Mouse (Mus musculus) heart, embryonic 13.5 days (tissue): ENCODE results near the gene Rtn4ip1. TPM values are rescaled to one million over a fixed set of nuclear protein-coding genes. Genes with fewer than 3 reads are reported as not detected.
"Not testable (repeated sequence)": the region's sequence is repeated elsewhere in the genome, so short reads cannot be mapped to it uniquely, and the experiment has no call there.

ENCODE experiments used
- ATAC-seq: fragments of 200-750 bp; cut with Nextera tagmentation; 2 replicates; pipeline ENCODE4 v1.8.0; 2017; ENCODE audit warnings: moderate TSS enrichment; ENCODE audit not compliant: insufficient number of reproducible peaks, low FRiP score, low TSS enrichment; ENCODE audit errors: extremely low read depth
- H3K27ac ChIP-seq: fragments of 300-500 bp; sonication (generic); replicated peaks from 2 replicates; pipeline ENCODE4 v1.5.1; 2015; ENCODE audit warnings: moderate library complexity, mild to moderate bottlenecking, inconsistent platforms
- H3K27me3 ChIP-seq: fragments of 300-500 bp; sonication (generic); replicated peaks from 2 replicates; pipeline ENCODE4 v1.6.1; 2015; ENCODE audit warnings: mild to moderate bottlenecking, inconsistent platforms
- H3K36me3 ChIP-seq: fragments of 300-500 bp; sonication (generic); 2 replicates; pipeline ENCODE4 v1.6.1; 2015; ENCODE audit warnings: mild to moderate bottlenecking, inconsistent platforms
- H3K4me1 ChIP-seq: fragments of 300-500 bp; sonication (generic); 2 replicates; pipeline ENCODE4 v1.6.1; 2015; ENCODE audit warnings: inconsistent platforms
- H3K4me2 ChIP-seq: fragments of 300-500 bp; sonication (generic); 2 replicates; pipeline ENCODE4 v1.6.1; 2015; ENCODE audit warnings: inconsistent platforms, mild to moderate bottlenecking, moderate library complexity
- H3K4me3 ChIP-seq: fragments of 300-500 bp; sonication (generic); 2 replicates; pipeline ENCODE4 v1.5.1; 2015; ENCODE audit warnings: moderate library complexity, mild to moderate bottlenecking, inconsistent platforms
- H3K9ac ChIP-seq: fragments of 300-500 bp; sonication (generic); 2 replicates; pipeline ENCODE4 v1.6.1; 2015; ENCODE audit warnings: inconsistent platforms, mild to moderate bottlenecking, moderate library complexity
- H3K9me3 ChIP-seq: fragments of 300-500 bp; sonication (generic); 2 replicates; pipeline ENCODE4 v1.6.1; 2016; ENCODE audit warnings: inconsistent platforms
- WGBS: fragments of 180-500 bp; shearing (Covaris S2); methylation state at CpG from one replicate; pipeline ENCODE4 v1.1.7; 2015; ENCODE audit warnings: mixed read lengths; 5-methylcytosine and 5-hydroxymethylcytosine counted together
- polyA plus RNA-seq: library from polyadenylated mRNA; unstranded; fragments of >200 nt; fragmentation: Nextera tagmentation; extraction: Ambion mirVana; gene quantifications from 2 replicates; pipeline ENCODE4 v1.2.1, GENCODE M21; 2015

Gene Rtn4ip1
- polyA plus RNA-seq, 1 experiment from 2014 or later: 22.9 TPM

- WGBS: 7% methylated on average over 30 of the region's 30 CpGs
- Histone ChIP-seq H3K36me3 (peaks cover 15% of the 10 kb centered on the region), H3K9me3 (no peaks in the 10 kb centered on the region), H3K4me1 (peaks cover 22% of the 10 kb centered on the region), H3K4me2 (peak overlapping the region; percentile 73), H3K4me3 (peak overlapping the region; percentile 80), H3K9ac (peak overlapping the region; percentile 86), H3K27ac (peak overlapping the region; percentile 88), H3K27me3 (no peaks in the 10 kb centered on the region)
- ATAC-seq: peak; percentile 22; the same call in 1 of the 2 replicates
These were observed 580 bp upstream of the Rtn4ip1 start for GRCm38 (mm10) chr10:43900883-43901570.

- whole genome bisulfite sequencing: 72% methylated on average over 1 of the region's 1 CpGs
- H3K27me3 ChIP-seq: no peaks in the 10 kb centered on the region
- H3K27ac ChIP-seq: no peak overlapping the region
- ATAC-seq: no peak
- H3K4me2 ChIP-seq: no peak overlapping the region
- H3K4me3 ChIP-seq: no peak overlapping the region
- H3K4me1 ChIP-seq: peaks cover 22% of the 10 kb centered on the region
- no peak overlapping the region for H3K9ac ChIP-seq
- H3K9me3 ChIP-seq: no peaks in the 10 kb centered on the region
- H3K36me3 ChIP-seq: no peaks in the 10 kb centered on the region
These were observed 3.0 kb downstream of the Rtn4ip1 start for GRCm38 (mm10) chr10:43904569-43904968.

GRCm38 (mm10) chr10:43910032-43910872 lies 8.6 kb downstream of the Rtn4ip1 start:
- ATAC-seq: no peak
- Histone ChIP-seq H3K4me2 (no peak overlapping the region), H3K27me3 (no peaks in the 10 kb centered on the region), H3K4me3 (no peak overlapping the region), H3K9ac (no peak overlapping the region), H3K36me3 (peaks cover 17% of the 10 kb centered on the region), H3K9me3 (no peaks in the 10 kb centered on the region), H3K27ac (no peak overlapping the region), H3K4me1 (no peaks in the 10 kb centered on the region)
- WGBS: 82% methylated on average over 12 of the region's 12 CpGs

- Histone ChIP-seq H3K36me3 (peaks cover 17% of the 10 kb centered on the region), H3K4me3 (no peak overlapping the region), H3K27ac (no peak overlapping the region), H3K27me3 (no peaks in the 10 kb centered on the region), H3K4me2 (no peak overlapping the region), H3K4me1 (no peaks in the 10 kb centered on the region), H3K9ac (no peak overlapping the region), H3K9me3 (no peaks in the 10 kb centered on the region)
- WGBS: 86% methylated on average over 8 of the region's 8 CpGs
- no peak for ATAC-seq
These were observed 9.2 kb downstream of the Rtn4ip1 start for GRCm38 (mm10) chr10:43910873-43911142.

GRCm38 (mm10) chr10:43912236-43912635 lies 10.6 kb downstream of the Rtn4ip1 start:
- no peak overlapping the region for H3K9ac ChIP-seq
- H3K36me3 ChIP-seq: peaks cover 17% of the 10 kb centered on the region
- no peak for ATAC-seq
- no peak overlapping the region for H3K4me2 ChIP-seq
- 77% methylated on average over 3 of the region's 3 CpGs for WGBS
- no peak overlapping the region for H3K4me3 ChIP-seq
- peaks cover 6% of the 10 kb centered on the region for H3K4me1 ChIP-seq
- H3K27me3 ChIP-seq: no peaks in the 10 kb centered on the region
- no peak overlapping the region for H3K27ac ChIP-seq
- no peaks in the 10 kb centered on the region for H3K9me3 ChIP-seq

- H3K9me3 ChIP-seq: no peaks in the 10 kb centered on the region
- H3K9ac ChIP-seq: no peak overlapping the region
- no peak overlapping the region for H3K4me3 ChIP-seq
- no peaks in the 10 kb centered on the region for H3K27me3 ChIP-seq
- no peak overlapping the region for H3K4me2 ChIP-seq
- peaks cover 11% of the 10 kb centered on the region for H3K4me1 ChIP-seq
- WGBS: 81% methylated on average over 12 of the region's 12 CpGs
- H3K36me3 ChIP-seq: peaks cover 6% of the 10 kb centered on the region
- H3K27ac ChIP-seq: no peak overlapping the region
- no peak for ATAC-seq
These were observed 14.6 kb downstream of the Rtn4ip1 start for GRCm38 (mm10) chr10:43916181-43916580.

- Histone ChIP-seq H3K9ac (no peak overlapping the region), H3K4me2 (no peak overlapping the region), H3K9me3 (no peaks in the 10 kb centered on the region), H3K4me3 (no peak overlapping the region), H3K27ac (no peak overlapping the region), H3K4me1 (peaks cover 11% of the 10 kb centered on the region), H3K36me3 (peaks cover 10% of the 10 kb centered on the region), H3K27me3 (no peaks in the 10 kb centered on the region)
- ATAC-seq: no peak
- WGBS: 81% methylated on average over 2 of the region's 2 CpGs
These were observed 15.1 kb downstream of the Rtn4ip1 start for GRCm38 (mm10) chr10:43916737-43917136.

- H3K27ac ChIP-seq: no peak overlapping the region
These were observed 17.3 kb downstream of the Rtn4ip1 start for GRCm38 (mm10) chr10:43918696-43919608.

GRCm38 (mm10) chr10:43923096-43923495 lies 21.5 kb downstream of the Rtn4ip1 start:
- no peaks in the 10 kb centered on the region for H3K9me3 ChIP-seq
- 92% methylated on average over 3 of the region's 3 CpGs for WGBS
- H3K4me3 ChIP-seq: no peak overlapping the region
- ATAC-seq: no peak
- H3K9ac ChIP-seq: no peak overlapping the region
- H3K27me3 ChIP-seq: no peaks in the 10 kb centered on the region
- no peak overlapping the region for H3K4me2 ChIP-seq
- peaks cover 17% of the 10 kb centered on the region for H3K36me3 ChIP-seq
- H3K4me1 ChIP-seq: peaks cover 8% of the 10 kb centered on the region; the same call in 1 of the 2 replicates
- no peak overlapping the region for H3K27ac ChIP-seq

More at GRCm38 (mm10) chr10:43918696-43919608, 17.3 kb downstream of the Rtn4ip1 start:
- ATAC-seq: no peak
- Histone ChIP-seq H3K27me3 (no peaks in the 10 kb centered on the region), H3K9me3 (no peaks in the 10 kb centered on the region), H3K36me3 (peaks cover 15% of the 10 kb centered on the region), H3K4me2 (no peak overlapping the region), H3K4me3 (no peak overlapping the region), H3K4me1 (peaks cover 11% of the 10 kb centered on the region), H3K9ac (no peak overlapping the region)
- WGBS: 38% methylated on average over 17 of the region's 17 CpGs

GRCm38 (mm10) chr10:43925776-43926175 lies 24.2 kb downstream of the Rtn4ip1 start:
- 85% methylated on average over 9 of the region's 9 CpGs for WGBS
- H3K4me1 ChIP-seq, H3K4me2 ChIP-seq, H3K9me3 ChIP-seq, H3K9ac ChIP-seq, ATAC-seq, H3K27me3 ChIP-seq, H3K4me3 ChIP-seq, H3K27ac ChIP-seq: not testable (repeated sequence)
- H3K36me3 ChIP-seq: peaks cover 39% of the 10 kb centered on the region

GRCm38 (mm10) chr10:43927736-43928135 lies 26.1 kb downstream of the Rtn4ip1 start:
- WGBS: 71% methylated on average over 8 of the region's 8 CpGs

More at GRCm38 (mm10) chr10:43927736-43928135, 26.1 kb downstream of the Rtn4ip1 start:
- Histone ChIP-seq H3K4me2 (no peak overlapping the region), H3K4me3 (no peak overlapping the region), H3K27ac (no peak overlapping the region), H3K4me1 (peaks cover 8% of the 10 kb centered on the region; the same call in 1 of the 2 replicates), H3K9me3 (no peaks in the 10 kb centered on the region), H3K27me3 (no peaks in the 10 kb centered on the region), H3K36me3 (peaks cover 47% of the 10 kb centered on the region), H3K9ac (no peak overlapping the region)
- ATAC-seq: no peak
